Mouse (Mus musculus): ENCODE data around the gene Suv39h1.
"Not testable (repeated sequence)": the region's sequence is repeated elsewhere in the genome, so short reads cannot be mapped to it uniquely, and the experiment has no call there.

Suv39h1 gene

GRCm38 (mm10) chrX:8026811-8027210, 47.7 kb downstream of the Suv39h1 start:
- no peak for DNase-seq (ENCODE audit: low spot score in 2 of 2)

- no peak for DNase-seq (ENCODE audit: low spot score in 2 of 2)
Measured at GRCm38 (mm10) chrX:8024795-8025194, 49.8 kb downstream of the Suv39h1 start.

- no peak for DNase-seq (ENCODE audit: low spot score in 2 of 2)
Measured at GRCm38 (mm10) chrX:8020111-8020778, 54.3 kb downstream of the Suv39h1 start.

- DNase-seq (ENCODE audit: low spot score in 2 of 2): no peak
Measured at GRCm38 (mm10) chrX:8018286-8018685, 56.3 kb downstream of the Suv39h1 start, which contains the start of gene Glod5. Gene Glod5, minus strand, starts transcription at chrX:8018492.

- DNase-seq (ENCODE audit: low spot score in 2 of 2): peak in 1 of 2 experiments; percentile 35
Measured at GRCm38 (mm10) chrX:8017142-8017541, 57.4 kb downstream of the Suv39h1 start.

- DNase-seq (ENCODE audit: low spot score in 2 of 2): not testable (repeated sequence)
Measured at GRCm38 (mm10) chrX:8015675-8016074, 58.9 kb downstream of the Suv39h1 start.

GRCm38 (mm10) chrX:8013569-8014314, 60.8 kb downstream of the Suv39h1 start:
- no peak for DNase-seq (ENCODE audit: low spot score in 2 of 2)

GRCm38 (mm10) chrX:8013157-8013556, 61.4 kb downstream of the Suv39h1 start:
- DNase-seq (ENCODE audit: low spot score in 2 of 2): no peak

Measured in natural killer cell, adult 2 months (primary cell).